Mouse (Mus musculus) NIH3T3 (cell line): Measurements from ENCODE around the gene Cfd.

ENCODE experiments used
- DNase-seq: peaks from one replicate; pipeline ENCODE4 v3.0.0-alpha.2; 2012; ENCODE audit warnings: low read depth

Gene Cfd

GRCm38 (mm10) chr10:79886611-79887010, 4.0 kb upstream of the Cfd start:
- DNase-seq = no peak

GRCm38 (mm10) chr10:79889386-79889785, 1.3 kb upstream of the Cfd start:
- DNase-seq = no peak

GRCm38 (mm10) chr10:79892451-79893118, 1.9 kb downstream of the Cfd start:
- peak; percentile 89 for DNase-seq

GRCm38 (mm10) chr10:79896306-79896705, 5.7 kb downstream of the Cfd start:
- DNase-seq = no peak

GRCm38 (mm10) chr10:79896814-79897213, 6.2 kb downstream of the Cfd start:
- DNase-seq = no peak

GRCm38 (mm10) chr10:79897316-79898245, 6.9 kb downstream of the Cfd start:
- DNase-seq = no peak

GRCm38 (mm10) chr10:79900951-79901410, 10.3 kb downstream of the Cfd start:
- DNase-seq = peak; percentile 48

GRCm38 (mm10) chr10:79906712-79907111, 16.1 kb downstream of the Cfd start:
- no peak for DNase-seq

GRCm38 (mm10) chr10:79907415-79907814, 16.8 kb downstream of the Cfd start:
- DNase-seq = no peak

GRCm38 (mm10) chr10:79908167-79909091, 17.8 kb downstream of the Cfd start, which contains the start of gene Med16:
Med16 (minus strand) TSS chr10:79908923.
- DNase-seq = peak; percentile 99

- no peak for DNase-seq
Observed at GRCm38 (mm10) chr10:79909092-79909922, 18.7 kb downstream of the Cfd start.

- no peak for DNase-seq
Observed at GRCm38 (mm10) chr10:79910556-79910955, 19.9 kb downstream of the Cfd start, which contains the start of gene Gm26602. Gm26602 (plus strand) TSS chr10:79910856.

GRCm38 (mm10) chr10:79912412-79912811, 21.8 kb downstream of the Cfd start:
- no peak for DNase-seq

- DNase-seq = no peak
Observed at GRCm38 (mm10) chr10:79914131-79914947, 23.7 kb downstream of the Cfd start.

GRCm38 (mm10) chr10:79914948-79915596, 24.4 kb downstream of the Cfd start:
- DNase-seq = no peak

GRCm38 (mm10) chr10:79916081-79916480, 25.4 kb downstream of the Cfd start:
- DNase-seq = peak; percentile 39

GRCm38 (mm10) chr10:79916808-79917531, 26.3 kb downstream of the Cfd start, which contains the start of gene Kiss1r:
Kiss1r (plus strand) TSS chr10:79916971.
- peak; percentile 90 for DNase-seq

- no peak for DNase-seq
Observed at GRCm38 (mm10) chr10:79917532-79918100, 27.0 kb downstream of the Cfd start.
